Mouse (Mus musculus): ENCODE measurements around the gene Gm12794. TPM values are rescaled to one million over a fixed set of nuclear protein-coding genes. Genes with fewer than 3 reads are reported as not detected.
"Not testable (repeated sequence)": the region's sequence is repeated elsewhere in the genome, so short reads cannot be mapped to it uniquely, and the experiment has no call there.

Gene Gm12794
- not detected in 2 replicates for polyA plus RNA-seq (2016; fragmentation: Nextera tagmentation; extraction: Ambion mirVana)

- H3K36me3 ChIP-seq; ATAC-seq (ENCODE audit: insufficient number of reproducible peaks, insufficient read depth, low FRiP score, low TSS enrichment, low read depth); H3K9ac ChIP-seq (replicated peaks); H3K4me2 ChIP-seq; H3K9me3 ChIP-seq; H3K27me3 ChIP-seq; H3K4me1 ChIP-seq (replicated peaks); H3K27ac ChIP-seq; H3K4me3 ChIP-seq (replicated peaks): not testable (repeated sequence)
- 83% methylated on average over 2 of the region's 2 CpGs for WGBS
Measured at GRCm38 (mm10) chr4:101940107-101940506, at the start of gene Gm12794. Gene Gm12794 (plus strand): TSS chr4:101940407.

GRCm38 (mm10) chr4:101893656-101894420, 46.4 kb upstream of the Gm12794 start, which contains the start of gene C130073F10Rik:
Gene C130073F10Rik (minus strand): TSS chr4:101893789.
- no peaks in the 10 kb centered on the region; the same call in 1 of the 2 replicates for H3K9me3 ChIP-seq
- ATAC-seq (ENCODE audit: insufficient number of reproducible peaks, insufficient read depth, low FRiP score, low TSS enrichment, low read depth), result no peak
- H3K4me3 ChIP-seq (replicated peaks), result no peak within 1 kb of the TSS
- no peaks in the 10 kb centered on the region for H3K36me3 ChIP-seq
- no peak within 1 kb of the TSS for H3K9ac ChIP-seq (replicated peaks)
- 80% methylated on average over 7 of the region's 7 CpGs for WGBS
- H3K27me3 ChIP-seq, result no peaks in the 10 kb centered on the region
- no peaks in the 10 kb centered on the region for H3K4me1 ChIP-seq (replicated peaks)
- no peak within 1 kb of the TSS for H3K27ac ChIP-seq
- no peak within 1 kb of the TSS for H3K4me2 ChIP-seq

GRCm38 (mm10) chr4:101908821-101909220, 31.4 kb upstream of the Gm12794 start, which contains the start of gene Gm12800:
Gene Gm12800 (plus strand): TSS chr4:101909121.
- 82% methylated on average over 2 of the region's 2 CpGs for WGBS
- not testable (repeated sequence) for H3K9me3 ChIP-seq; ATAC-seq (ENCODE audit: insufficient number of reproducible peaks, insufficient read depth, low FRiP score, low TSS enrichment, low read depth)

GRCm38 (mm10) chr4:101980949-101981348, 40.7 kb downstream of the Gm12794 start, which contains the start of gene Gm12790:
Gene Gm12790 (minus strand): TSS chr4:101981049.
- ATAC-seq (ENCODE audit: insufficient number of reproducible peaks, insufficient read depth, low FRiP score, low TSS enrichment, low read depth); H3K27ac ChIP-seq: not testable (repeated sequence)
- 93% methylated on average over 1 of the region's 5 CpGs for WGBS

More at GRCm38 (mm10) chr4:101908821-101909220, 31.4 kb upstream of the Gm12794 start, which contains the start of gene Gm12800:
- not testable (repeated sequence) for H3K4me1 ChIP-seq (replicated peaks); H3K4me3 ChIP-seq (replicated peaks); H3K27ac ChIP-seq; H3K9ac ChIP-seq (replicated peaks); H3K36me3 ChIP-seq; H3K4me2 ChIP-seq; H3K27me3 ChIP-seq

GRCm38 (mm10) chr4:101985678-101986077, 45.5 kb downstream of the Gm12794 start:
- H3K4me3 ChIP-seq (replicated peaks), result no peak overlapping the region
- ATAC-seq (ENCODE audit: insufficient number of reproducible peaks, insufficient read depth, low FRiP score, low TSS enrichment, low read depth), result no peak

More at GRCm38 (mm10) chr4:101980949-101981348, 40.7 kb downstream of the Gm12794 start, which contains the start of gene Gm12790:
- H3K9me3 ChIP-seq; H3K9ac ChIP-seq (replicated peaks); H3K4me2 ChIP-seq; H3K4me1 ChIP-seq (replicated peaks); H3K4me3 ChIP-seq (replicated peaks); H3K36me3 ChIP-seq; H3K27me3 ChIP-seq: not testable (repeated sequence)

GRCm38 (mm10) chr4:101986326-101986725, 46.1 kb downstream of the Gm12794 start, which contains the start of gene Gm12789:
Gene Gm12789 (plus strand): TSS chr4:101986626.
- H3K9me3 ChIP-seq; H3K4me1 ChIP-seq (replicated peaks); H3K27me3 ChIP-seq; H3K4me3 ChIP-seq (replicated peaks); H3K27ac ChIP-seq; H3K4me2 ChIP-seq; H3K9ac ChIP-seq (replicated peaks); H3K36me3 ChIP-seq; ATAC-seq (ENCODE audit: insufficient number of reproducible peaks, insufficient read depth, low FRiP score, low TSS enrichment, low read depth): not testable (repeated sequence)
- 90% methylated on average over 2 of the region's 2 CpGs for WGBS

More at GRCm38 (mm10) chr4:101985678-101986077, 45.5 kb downstream of the Gm12794 start:
- WGBS, result 62% methylated on average over 5 of the region's 5 CpGs
- H3K4me1 ChIP-seq (replicated peaks), result no peaks in the 10 kb centered on the region
- no peak overlapping the region for H3K4me2 ChIP-seq
- H3K27me3 ChIP-seq, result no peaks in the 10 kb centered on the region
- no peaks in the 10 kb centered on the region for H3K36me3 ChIP-seq
- no peak overlapping the region for H3K27ac ChIP-seq
- H3K9me3 ChIP-seq, result no peaks in the 10 kb centered on the region
- H3K9ac ChIP-seq (replicated peaks), result no peak overlapping the region

Other genes starting within 250 kb of the Gm12794 start
- 3.3 and 3.9 TPM in 2 replicates for gene Lepr, start 223.0 kb upstream of the Gm12794 start, polyA plus RNA-seq (2016; fragmentation: Nextera tagmentation; extraction: Ambion mirVana)
- gene B020004J07Rik, start 96.4 kb upstream of the Gm12794 start, polyA plus RNA-seq (2016; fragmentation: Nextera tagmentation; extraction: Ambion mirVana), result not detected in 2 replicates
- gene C130073F10Rik, start 46.6 kb upstream of the Gm12794 start, polyA plus RNA-seq (2016; fragmentation: Nextera tagmentation; extraction: Ambion mirVana), result not detected in 2 replicates
- gene Gm12800, start 31.3 kb upstream of the Gm12794 start, polyA plus RNA-seq (2016; fragmentation: Nextera tagmentation; extraction: Ambion mirVana), result not detected in 2 replicates
- not detected in 2 replicates for gene Gm12790, start 40.6 kb downstream of the Gm12794 start, polyA plus RNA-seq (2016; fragmentation: Nextera tagmentation; extraction: Ambion mirVana)
- gene Gm12789, start 46.2 kb downstream of the Gm12794 start, polyA plus RNA-seq (2016; fragmentation: Nextera tagmentation; extraction: Ambion mirVana), result not detected in 2 replicates
- 8.4 and 9.1 TPM in 2 replicates for gene Pde4b, start 147.1 kb downstream of the Gm12794 start, polyA plus RNA-seq (2016; fragmentation: Nextera tagmentation; extraction: Ambion mirVana)